ENCODE assay signal across 17 mouse cellular contexts in genomic region chr3:115774321-115774720, GRCm38 (mm10). TPM values are rescaled to one million over a fixed set of nuclear protein-coding genes. Genes with fewer than 3 reads are reported as not detected.
A peak's percentile ranks its signal among the peaks of the same experiment; 100 is the strongest.
DNase-seq lines count a peak whose midpoint lies in the region; ATAC-seq lines count a peak whose summit lies in the region.
"Had no signal": no experiment of that assay in that cellular context is flagged by ENCODE, and none has a peak within 500 bp of the region (broad histone marks: within the 10 kb centered on the region; RNA-seq: fewer than 3 reads in every experiment).

No protein-coding gene starts in this region.

- no peak overlapping the region; the same call in 1 of the 2 replicates for H3K4me3 ChIP-seq in midbrain, embryonic 13.5 days (replicated peaks)
- H3K4me3 ChIP-seq: embryonic facial prominence, embryonic 12.5 days; heart, embryonic 10.5 days had no signal

- H3K4me1 ChIP-seq in midbrain, embryonic 13.5 days (replicated peaks) = peaks cover 9% of the 10 kb centered on the region
- H3K4me1 ChIP-seq: embryonic facial prominence, embryonic 12.5 days had no signal

- peak overlapping the region; percentile 76 for H3K27ac ChIP-seq in midbrain, embryonic 13.5 days
- H3K27ac ChIP-seq: embryonic facial prominence, embryonic 12.5 days; heart, embryonic 10.5 days had no signal

- no peaks in the 10 kb centered on the region for H3K9me3 ChIP-seq in midbrain, embryonic 13.5 days
- H3K9me3 ChIP-seq: embryonic facial prominence, embryonic 12.5 days; heart, embryonic 10.5 days had no signal

- H3K9ac ChIP-seq in midbrain, embryonic 13.5 days (replicated peaks) = no peak overlapping the region
- H3K9ac ChIP-seq: embryonic facial prominence, embryonic 12.5 days had no signal

- intact Hi-C loops in heart, postnatal 25 days (cut with DNase I) = no loop called here

- DNase-seq in retina, postnatal 1 day = peak; percentile 51
- no peak for DNase-seq in retina, embryonic 14.5 days (ENCODE audit: low spot score)
- no peak for DNase-seq in right cerebral cortex, postnatal 10 days (ENCODE audit: low spot score in 2 of 2)
- no peak for DNase-seq in heart, postnatal 25 days (ENCODE audit: low spot score)
- no peak for DNase-seq in lung, postnatal 36 days
- DNase-seq: adrenal gland, postnatal 36 days; cerebellum, postnatal 14 days; gastrocnemius, postnatal 10 days; heart, postnatal 36 days; kidney, adult 11 months; kidney, postnatal 25 days; layer of hippocampus, adult 9-11 months; lung, adult 18-20 months had no signal

- no peaks in the 10 kb centered on the region for H3K36me3 ChIP-seq in midbrain, embryonic 13.5 days
- H3K36me3 ChIP-seq: embryonic facial prominence, embryonic 12.5 days; heart, embryonic 10.5 days had no signal

- WGBS in midbrain, embryonic 13.5 days = 25% methylated on average over 8 of the region's 8 CpGs

- ATAC-seq in granulocyte monocyte progenitor cell, adult 5-6 weeks (replicated peaks; ENCODE audit: poor library complexity, severe bottlenecking) = peak; percentile 22
- ATAC-seq in midbrain, embryonic 13.5 days = peak; percentile 92

- H3K4me2 ChIP-seq in midbrain, embryonic 13.5 days (replicated peaks) = peak overlapping the region; percentile 38
- H3K4me2 ChIP-seq: embryonic facial prominence, embryonic 12.5 days had no signal

- no peaks in the 10 kb centered on the region for H3K27me3 ChIP-seq in midbrain, embryonic 13.5 days
- H3K27me3 ChIP-seq: embryonic facial prominence, embryonic 12.5 days had no signal

RNA-seq across cellular contexts. Expression of gene S1pr1, which starts 59.4 kb away (rescaled TPM):
- total RNA-seq in granulocyte monocyte progenitor cell, adult 5-6 weeks (2014; fragmentation: Nextera tagmentation) = 0.77 and 1.6 TPM in 2 replicates
- 0.26 and 1.0 TPM in 2 replicates for total RNA-seq in granulocyte monocyte progenitor cell, adult 5-6 weeks (2017)
- 25.0 and 30.5 TPM in 2 replicates for polyA plus RNA-seq in midbrain, embryonic 13.5 days (2015; fragmentation: Nextera tagmentation; extraction: Ambion mirVana)
- total RNA-seq in heart, postnatal 25 days (2021) = 10 to 100 TPM; 50.5 to 51.0 TPM

Comparison
In these comparisons a context has a peak if more than half of its experiments do, and no peak if none do; other contexts are left out.
1. RNA of gene S1pr1, which starts 59.4 kb away (total RNA-seq): 50.5 to 51.0 TPM in heart, postnatal 25 days; 0.26 to 1.6 TPM in granulocyte monocyte progenitor cell, adult 5-6 weeks; every median in the first group is over 10 times any median in the second.